Mouse (Mus musculus) adrenal gland, postnatal 10 days (tissue): ENCODE data around the gene Pygb. TPM values are rescaled to one million over a fixed set of nuclear protein-coding genes. Genes with fewer than 3 reads are reported as not detected.
A peak's percentile ranks its signal among the peaks of the same experiment; 100 is the strongest.

Experiments used
- DNase-seq: peaks from one replicate; pipeline ENCODE4 v3.0.0; 2021; ENCODE audit warnings: mixed read lengths
- total RNA-seq, 2 experiments: library from RNA; stranded (reverse); gene quantifications; 2 replicates each; pipeline ENCODE4 v1.2.3; 2021

The Pygb gene
- total RNA-seq, 2 experiments from 2014 or later = 46.8 to 51.4 TPM

GRCm38 (mm10) chr2:150839686-150840471 is 53.3 kb downstream of the Pygb start:
- DNase-seq = peak; percentile 34

GRCm38 (mm10) chr2:150841109-150841508 is 54.6 kb downstream of the Pygb start:
- no peak for DNase-seq

GRCm38 (mm10) chr2:150842049-150842461 is 55.5 kb downstream of the Pygb start:
- no peak for DNase-seq

- no peak for DNase-seq
Measured at GRCm38 (mm10) chr2:150844798-150845197, 58.3 kb downstream of the Pygb start.

- no peak for DNase-seq
Measured at GRCm38 (mm10) chr2:150847436-150847995, 61.0 kb downstream of the Pygb start.

GRCm38 (mm10) chr2:150851251-150851650 is 64.7 kb downstream of the Pygb start:
- DNase-seq = no peak

- DNase-seq = no peak
Measured at GRCm38 (mm10) chr2:150855186-150855585, 68.7 kb downstream of the Pygb start.

- DNase-seq = no peak
Measured at GRCm38 (mm10) chr2:150858724-150859487, 72.4 kb downstream of the Pygb start.

GRCm38 (mm10) chr2:150859709-150860470 is 73.4 kb downstream of the Pygb start:
- DNase-seq = no peak

GRCm38 (mm10) chr2:150861128-150861527 is 74.6 kb downstream of the Pygb start:
- no peak for DNase-seq

- no peak for DNase-seq
Measured at GRCm38 (mm10) chr2:150867021-150867420, 80.5 kb downstream of the Pygb start.

GRCm38 (mm10) chr2:150869446-150869845 is 82.9 kb downstream of the Pygb start:
- DNase-seq = no peak

- DNase-seq = no peak
Measured at GRCm38 (mm10) chr2:150874508-150874907, 88.0 kb downstream of the Pygb start.

- DNase-seq = no peak
Measured at GRCm38 (mm10) chr2:150875226-150875625, 88.7 kb downstream of the Pygb start.

GRCm38 (mm10) chr2:150877561-150877960 is 91.0 kb downstream of the Pygb start:
- no peak for DNase-seq

Other genes starting within 250 kb of the Pygb start
- gene Cst7, start 216.3 kb upstream of the Pygb start, total RNA-seq = 1 to 10 TPM in 1 of 2 experiments, under 1 TPM in 1; 0.30 to 1.1 TPM
- gene Apmap, start 178.2 kb upstream of the Pygb start, total RNA-seq = 100 to 1,000 TPM; 145 to 167 TPM
- gene Acss1, start 118.2 kb upstream of the Pygb start, total RNA-seq = 10 to 100 TPM; 64.7 to 68.9 TPM
- not detected for gene Vsx1, start 97.4 kb upstream of the Pygb start, total RNA-seq
- gene Entpd6, start 37.7 kb upstream of the Pygb start, total RNA-seq = 10 to 100 TPM; 14.0 to 14.2 TPM
- 10 to 100 TPM; 55.6 to 58.2 TPM for gene Abhd12, start 118.0 kb downstream of the Pygb start, total RNA-seq
- gene Gins1, start 118.7 kb downstream of the Pygb start, total RNA-seq = 10 to 100 TPM in 1 of 2 experiments, 1 to 10 TPM in 1; 5.8 to 10.8 TPM